Mouse (Mus musculus): ENCODE measurements around the gene Zfp688. TPM values are rescaled to one million over a fixed set of nuclear protein-coding genes. Genes with fewer than 3 reads are reported as not detected.
"Not testable (repeated sequence)": the region's sequence is repeated elsewhere in the genome, so short reads cannot be mapped to it uniquely, and the experiment has no call there.

Zfp688 gene
- total RNA-seq (2021): 10 to 100 TPM; 12.4 to 14.9 TPM

DNA sequence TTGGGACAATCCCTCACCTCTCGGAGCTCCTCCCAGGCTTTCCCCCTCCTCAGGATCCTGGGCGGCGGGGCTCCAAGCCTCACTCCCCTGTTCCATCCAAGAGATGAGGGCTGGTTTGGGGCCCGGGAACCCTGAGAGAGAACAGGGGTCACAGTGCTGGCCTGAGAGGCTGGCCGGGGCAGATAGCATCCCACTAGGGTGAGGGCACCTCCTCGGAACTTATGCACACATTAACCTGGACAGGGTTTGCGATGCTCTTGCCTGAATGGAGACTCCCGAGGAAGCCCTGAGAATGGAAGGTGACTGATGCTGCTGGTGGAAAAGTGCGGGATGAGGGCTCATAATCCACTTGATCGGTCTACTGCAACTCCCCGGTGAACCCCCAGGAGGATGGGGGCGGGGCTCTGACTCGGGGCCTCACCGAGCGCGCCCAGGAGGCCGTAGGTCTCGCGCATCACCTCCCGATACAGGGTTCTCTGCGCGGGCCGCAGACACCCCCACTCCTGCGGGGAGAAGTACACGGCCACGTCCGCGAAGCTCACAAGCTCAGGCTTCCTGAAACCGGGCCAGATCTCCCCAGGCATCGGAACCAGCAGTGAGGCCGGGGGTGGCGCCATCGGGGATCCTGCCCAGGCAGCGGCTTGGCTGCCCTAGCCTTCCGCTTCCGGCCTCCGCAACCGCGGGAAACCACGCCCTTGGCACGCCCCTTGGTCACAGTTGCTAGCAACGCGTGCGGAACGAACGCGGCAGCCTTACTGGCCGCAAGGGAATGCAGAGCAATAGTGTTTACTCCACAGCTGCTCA, at the start of gene Zfp688:
TSS of gene Zfp688 (minus strand) at position 681 of the 804 bp plus-strand sequence.
- peak; percentile 88 to 90 for DNase-seq (ENCODE audit: extremely low spot score in 1 of 2, low spot score in 1 of 2)

DNA sequence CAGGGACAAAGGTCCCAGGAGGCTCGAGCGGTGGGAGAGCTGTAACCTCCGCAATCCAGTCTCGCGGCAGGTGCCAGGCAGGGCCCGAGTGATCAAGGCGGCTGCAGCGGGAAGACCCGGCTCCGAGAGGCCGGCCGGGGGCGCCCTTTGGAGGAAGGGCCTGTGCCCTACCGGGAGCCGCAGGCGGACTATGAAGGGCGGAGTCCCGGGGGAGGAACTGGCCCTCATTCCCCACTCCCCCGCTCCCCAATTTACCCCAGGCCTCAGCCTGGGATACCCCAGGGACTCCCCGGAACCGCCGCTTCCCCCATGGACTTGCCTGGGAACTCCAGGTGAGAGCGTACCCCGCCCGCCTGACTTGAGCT, 49.8 kb upstream of the Zfp688 start:
- DNase-seq (ENCODE audit: extremely low spot score in 1 of 2, low spot score in 1 of 2): peak in 1 of 2 experiments; percentile 45

DNA sequence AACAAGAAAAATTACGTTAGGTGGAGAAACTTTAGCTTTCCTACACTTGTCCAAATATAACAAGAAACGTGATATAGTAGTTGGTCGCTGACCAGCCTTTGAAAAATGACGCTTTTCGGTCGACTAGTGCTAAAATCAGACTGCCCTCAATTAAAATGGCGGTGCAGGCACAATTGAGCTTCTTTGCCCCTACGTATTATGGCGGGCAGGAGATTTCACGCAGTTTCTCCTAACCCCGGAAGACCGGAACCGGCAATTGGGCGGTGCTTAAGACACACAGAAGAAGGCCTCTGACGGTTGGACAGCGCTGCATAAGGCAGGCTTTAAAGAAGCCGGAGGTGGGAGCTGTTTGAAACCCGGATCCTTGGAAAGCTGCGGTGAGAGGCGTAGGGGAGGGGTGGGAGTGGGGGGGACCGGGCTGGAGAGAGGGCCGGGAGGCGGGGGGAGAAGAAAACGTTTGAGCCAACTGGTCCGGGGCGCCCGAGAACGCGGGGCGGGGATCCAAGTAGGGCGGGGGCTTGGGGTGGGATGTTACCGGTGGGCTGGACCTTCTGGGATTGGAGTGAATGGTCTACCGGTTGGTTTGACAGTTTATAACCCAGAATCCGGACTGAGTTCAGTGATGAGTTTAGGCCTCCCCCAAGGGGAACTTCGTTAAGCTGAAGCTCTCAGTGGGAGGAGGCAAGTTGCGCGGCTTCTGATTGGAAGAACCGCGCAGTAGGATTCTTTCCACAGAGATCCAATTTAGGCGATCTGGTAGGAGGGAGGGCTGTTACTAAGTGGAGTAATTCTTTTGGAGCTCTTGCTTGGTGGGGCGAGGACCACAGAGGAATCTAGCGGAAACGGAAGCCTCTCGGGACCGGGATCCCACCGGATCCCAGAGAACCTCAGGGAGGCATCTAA, 49.1 kb upstream of the Zfp688 start:
- DNase-seq (ENCODE audit: extremely low spot score in 1 of 2, low spot score in 1 of 2): peak; percentile 68 to 69

DNA sequence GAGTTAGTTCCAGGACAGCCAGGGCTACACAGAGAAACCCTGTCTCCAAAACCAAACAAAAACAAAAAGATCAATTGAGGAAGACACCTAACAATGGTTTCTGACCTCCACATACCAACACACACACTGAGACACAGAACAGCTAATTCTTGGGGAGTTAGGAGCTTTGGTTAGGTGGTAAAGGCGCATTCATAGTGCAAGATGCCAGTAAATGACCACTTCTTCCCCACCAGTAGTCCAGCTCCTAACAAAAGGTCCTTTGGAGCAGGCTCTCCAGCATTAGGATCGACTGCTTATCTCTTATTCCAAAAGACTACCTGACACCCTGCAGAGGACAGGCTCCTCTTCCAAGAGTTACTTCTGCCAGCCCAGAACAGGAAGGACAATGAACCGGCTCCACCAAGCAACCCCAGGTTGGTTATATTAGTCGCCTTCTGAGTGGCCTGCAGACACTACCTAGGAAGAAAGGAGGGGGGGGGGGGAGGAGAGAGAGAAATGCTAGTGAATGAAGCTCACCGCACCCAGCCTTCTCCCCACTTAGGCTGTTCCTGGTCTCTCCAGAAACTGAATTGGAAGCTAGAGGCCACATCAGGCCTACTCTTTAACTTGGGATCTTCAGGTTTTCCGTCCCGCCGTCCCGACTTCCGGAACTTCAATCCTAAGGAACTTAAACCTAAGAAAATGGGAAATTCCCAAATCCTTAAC, 48.3 kb upstream of the Zfp688 start:
- DNase-seq (ENCODE audit: extremely low spot score in 1 of 2, low spot score in 1 of 2): no peak

DNA sequence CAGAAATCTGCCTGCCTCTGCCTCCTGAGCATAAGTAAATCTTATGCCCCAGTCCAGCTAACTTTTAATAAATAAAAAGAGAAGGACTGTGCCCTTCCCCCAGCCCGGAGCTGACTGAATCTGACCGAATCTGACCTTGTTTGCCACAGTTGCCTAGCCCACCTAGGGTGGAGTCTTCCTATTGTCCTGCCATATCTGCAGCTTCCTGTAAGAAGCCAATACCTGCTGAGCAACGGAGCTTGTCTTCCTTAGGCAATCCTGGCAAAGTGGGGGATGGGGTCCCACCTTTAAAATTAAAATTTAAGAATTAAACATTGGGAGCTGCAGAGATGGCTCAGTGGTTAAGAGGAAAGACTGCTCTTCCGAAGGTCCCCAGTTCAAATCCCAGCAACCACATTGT, 44.7 kb upstream of the Zfp688 start:
- DNase-seq (ENCODE audit: extremely low spot score in 1 of 2, low spot score in 1 of 2): no peak

DNA sequence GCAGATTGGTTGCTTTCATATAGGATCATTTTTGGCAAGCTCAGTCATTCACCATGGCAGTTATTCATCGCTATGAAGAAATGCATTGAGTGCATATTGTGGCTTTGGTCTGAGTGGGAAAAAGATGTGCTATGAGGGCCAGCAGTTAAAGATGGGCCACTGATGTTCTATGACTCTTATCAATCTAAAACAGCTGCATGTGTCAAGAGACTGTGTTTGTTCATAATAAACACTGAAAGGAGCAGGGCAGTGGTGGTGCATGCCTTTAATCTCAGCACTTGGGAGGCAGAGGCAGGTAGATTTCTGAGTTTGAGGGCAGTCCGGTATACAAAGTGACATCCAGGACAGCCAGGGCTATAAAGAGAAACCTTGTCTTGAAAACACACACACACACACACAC, 43.8 kb upstream of the Zfp688 start:
- DNase-seq (ENCODE audit: extremely low spot score in 1 of 2, low spot score in 1 of 2): not testable (repeated sequence)

DNA sequence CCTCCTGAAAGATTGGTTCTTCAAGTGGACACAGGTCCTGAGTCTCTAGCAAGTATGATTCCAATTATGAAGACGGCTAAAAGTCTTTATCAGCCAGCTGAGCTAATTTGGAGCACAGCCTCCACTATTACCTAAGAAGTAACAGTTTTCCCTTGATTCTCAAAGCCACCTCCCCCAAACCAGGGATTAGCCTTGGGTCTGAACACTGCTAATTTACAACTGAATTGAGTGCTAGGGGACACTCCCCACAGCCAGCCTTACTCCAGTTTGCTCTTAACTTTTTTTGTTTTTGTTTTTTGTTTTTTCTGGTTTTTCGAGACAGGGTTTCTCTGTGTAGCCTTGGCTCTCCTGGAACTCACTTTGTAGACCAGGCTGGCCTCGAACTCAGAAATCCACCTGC, 43.3 kb upstream of the Zfp688 start:
- DNase-seq (ENCODE audit: extremely low spot score in 1 of 2, low spot score in 1 of 2): no peak

DNA sequence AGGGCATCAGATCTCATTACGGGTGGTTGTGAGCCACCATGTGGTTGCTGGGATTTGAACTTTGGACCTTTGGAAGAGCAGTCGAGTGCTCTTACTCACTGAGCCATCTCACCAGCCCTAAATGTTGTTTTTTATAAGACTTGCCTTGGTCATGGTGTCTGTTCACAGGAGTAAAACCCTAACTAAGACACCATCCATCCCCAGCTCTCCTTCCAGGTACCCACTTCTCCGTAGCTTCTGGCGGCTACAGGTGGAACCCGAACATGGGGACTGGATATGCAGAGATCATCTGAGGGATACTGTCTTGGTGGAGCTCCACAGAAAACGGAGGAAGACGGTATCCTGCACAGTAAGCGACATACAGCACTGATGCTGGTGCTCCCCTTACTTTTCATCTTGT, 37.4 kb upstream of the Zfp688 start, which contains the start of gene Prr14:
TSS of gene Prr14 (plus strand) at position 301 of the 400 bp plus-strand sequence.
- not testable (repeated sequence) for DNase-seq (ENCODE audit: extremely low spot score in 1 of 2, low spot score in 1 of 2)

DNA sequence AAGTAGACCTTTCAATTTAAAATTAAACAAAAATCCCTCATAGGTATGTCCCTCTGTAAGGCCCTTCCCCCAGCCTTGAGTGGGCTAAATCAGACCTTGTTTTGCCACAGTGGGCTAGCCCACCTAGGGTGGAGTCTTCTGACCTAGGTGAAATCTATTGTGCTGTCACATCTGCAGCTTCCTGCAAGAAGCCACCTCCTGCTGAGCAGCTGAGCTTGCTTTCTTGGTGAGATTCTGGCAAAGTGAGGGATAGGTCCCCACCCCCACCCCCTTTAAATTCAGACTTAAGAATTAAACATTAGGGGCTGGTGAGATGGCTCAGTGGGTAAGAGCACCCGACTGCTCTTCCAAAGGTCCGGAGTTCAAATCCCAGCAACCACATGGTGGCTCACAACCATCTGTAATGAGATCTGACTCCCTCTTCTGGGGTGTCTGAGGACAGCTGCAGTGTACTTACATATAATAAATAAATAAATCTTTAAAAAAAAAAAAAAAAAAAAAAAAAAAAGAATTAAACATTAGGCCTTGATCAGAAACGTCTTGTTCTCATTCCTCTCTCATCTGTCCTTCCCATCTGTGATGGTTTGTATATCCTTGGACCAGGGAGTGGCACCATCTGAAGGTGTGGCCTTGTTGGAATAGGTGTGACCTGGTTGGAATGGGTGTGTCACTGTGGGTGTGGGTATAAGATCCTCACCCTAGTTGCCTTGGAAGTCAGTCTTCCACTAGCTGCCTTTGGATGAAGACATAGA, 36.7 kb upstream of the Zfp688 start:
- not testable (repeated sequence) for DNase-seq (ENCODE audit: extremely low spot score in 1 of 2, low spot score in 1 of 2)

DNA sequence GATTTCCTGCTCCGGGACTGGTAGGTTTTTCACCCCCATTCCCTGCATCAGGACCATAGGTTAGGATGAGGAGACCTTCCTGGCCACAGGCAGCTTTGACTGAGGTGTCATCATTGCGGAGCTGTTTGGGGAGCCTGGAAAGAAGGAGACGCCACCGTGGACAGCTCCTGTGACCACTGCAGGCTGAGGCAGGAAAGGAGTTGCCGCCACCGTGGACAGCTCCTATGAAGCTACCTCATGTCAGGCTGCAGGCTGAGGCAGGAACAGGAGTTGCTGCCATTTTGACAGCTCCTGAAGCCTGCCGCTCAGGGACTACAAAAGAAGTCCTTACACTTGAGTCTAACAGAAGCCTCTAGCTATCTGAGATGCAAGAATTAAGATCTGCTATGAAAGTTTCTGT, 33.0 kb upstream of the Zfp688 start:
- no peak for DNase-seq (ENCODE audit: extremely low spot score in 1 of 2, low spot score in 1 of 2)

DNA sequence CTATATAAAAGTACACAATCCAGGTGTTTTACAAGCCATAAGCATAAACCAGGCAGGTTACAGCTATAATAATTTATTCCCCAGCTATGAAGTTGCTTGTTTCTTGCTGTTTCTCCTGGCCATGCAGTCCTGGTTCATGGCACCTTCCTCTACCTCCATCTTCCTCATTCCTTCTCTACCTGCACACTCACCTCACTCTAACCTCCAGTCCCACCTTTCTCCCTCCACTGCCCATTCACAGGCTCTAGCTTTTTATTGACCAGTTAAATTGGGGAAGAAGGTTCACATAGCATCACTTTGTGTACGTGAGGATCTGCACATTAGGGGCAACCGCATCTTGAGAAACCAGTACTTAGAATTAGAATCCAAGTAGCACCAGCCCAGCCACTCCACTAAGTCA, 31.2 kb upstream of the Zfp688 start:
- no peak for DNase-seq (ENCODE audit: extremely low spot score in 1 of 2, low spot score in 1 of 2)

DNA sequence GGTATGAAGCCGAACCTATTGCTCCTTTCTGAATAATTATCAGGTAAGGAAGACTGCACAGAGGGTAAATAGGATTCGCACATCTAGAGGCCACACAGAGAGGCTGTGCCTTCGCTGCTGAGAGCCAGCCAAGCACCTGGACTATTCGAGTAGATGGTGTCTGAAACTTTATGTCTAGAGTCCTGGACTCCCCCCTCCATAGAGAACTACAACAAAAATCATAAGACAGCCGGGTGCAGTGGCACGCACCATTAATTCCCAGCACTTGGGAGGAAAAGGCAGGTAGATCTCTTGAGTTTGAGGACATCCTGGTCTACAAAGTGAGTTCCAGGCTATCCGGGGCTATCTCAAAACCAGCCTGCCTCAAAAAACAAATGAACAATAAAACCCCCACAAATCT, 28.1 kb upstream of the Zfp688 start:
- no peak for DNase-seq (ENCODE audit: extremely low spot score in 1 of 2, low spot score in 1 of 2)

DNA sequence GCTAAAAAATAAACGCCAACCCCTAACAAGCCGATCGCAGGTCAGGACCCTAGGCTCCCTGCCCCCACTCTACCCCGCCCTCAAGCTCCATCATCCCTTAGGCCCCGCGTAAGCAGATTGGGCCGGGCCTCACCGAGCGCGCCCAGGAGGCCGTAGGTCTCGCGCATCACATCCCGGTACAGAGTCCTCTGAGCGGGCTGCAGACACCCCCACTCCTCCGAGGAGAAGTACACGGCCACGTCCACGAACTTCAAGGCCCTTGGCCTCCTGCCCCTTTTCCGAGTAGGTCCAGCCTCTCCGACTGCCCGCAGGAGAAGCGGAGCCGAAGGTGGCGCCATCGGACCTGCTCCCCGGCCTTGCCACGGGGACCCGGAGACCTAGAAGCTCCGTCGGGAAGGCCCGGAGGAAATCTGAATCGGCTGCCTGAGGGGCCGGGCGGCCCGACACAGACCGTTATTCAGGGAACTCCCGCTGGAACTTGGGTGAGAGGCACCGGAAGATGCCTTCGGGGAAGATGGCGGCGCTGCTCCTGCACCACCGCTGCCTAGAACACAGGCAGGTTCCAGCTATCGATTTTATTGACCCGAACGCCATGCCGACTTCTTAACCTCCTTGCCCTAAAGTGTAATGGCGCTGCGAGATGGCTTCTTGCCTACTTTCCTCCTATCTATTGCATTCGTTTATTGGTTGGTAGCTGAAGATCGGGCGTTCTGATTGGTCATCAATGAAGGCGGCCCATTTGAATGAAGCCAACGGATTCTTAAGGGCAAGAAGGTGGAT, 26.8 kb upstream of the Zfp688 start, which contains the start of gene Zfp689:
TSS of gene Zfp689 (minus strand) at position 638 of the 780 bp plus-strand sequence.
- DNase-seq (ENCODE audit: extremely low spot score in 1 of 2, low spot score in 1 of 2): peak; percentile 73 to 84

DNA sequence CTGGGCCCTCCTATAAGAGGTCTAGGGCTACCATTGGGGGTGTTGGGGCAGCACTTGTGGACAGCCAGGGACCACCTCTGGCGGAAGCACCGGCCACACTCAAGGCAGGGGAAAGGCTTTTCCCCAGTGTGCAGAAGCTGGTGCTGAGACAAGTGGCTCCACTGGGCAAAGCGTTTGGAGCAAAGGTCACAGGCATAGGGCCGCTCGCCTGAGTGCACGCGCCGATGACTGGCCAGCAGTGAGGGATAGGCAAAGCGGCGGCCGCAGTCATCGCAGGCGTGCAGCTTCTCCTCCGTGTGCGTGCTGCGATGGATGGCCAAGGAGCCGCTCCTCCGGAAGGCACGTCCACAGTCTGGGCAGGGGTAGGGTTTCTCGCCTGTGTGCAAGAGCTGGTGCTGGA, 22.1 kb upstream of the Zfp688 start:
- no peak for DNase-seq (ENCODE audit: extremely low spot score in 1 of 2, low spot score in 1 of 2)

DNA sequence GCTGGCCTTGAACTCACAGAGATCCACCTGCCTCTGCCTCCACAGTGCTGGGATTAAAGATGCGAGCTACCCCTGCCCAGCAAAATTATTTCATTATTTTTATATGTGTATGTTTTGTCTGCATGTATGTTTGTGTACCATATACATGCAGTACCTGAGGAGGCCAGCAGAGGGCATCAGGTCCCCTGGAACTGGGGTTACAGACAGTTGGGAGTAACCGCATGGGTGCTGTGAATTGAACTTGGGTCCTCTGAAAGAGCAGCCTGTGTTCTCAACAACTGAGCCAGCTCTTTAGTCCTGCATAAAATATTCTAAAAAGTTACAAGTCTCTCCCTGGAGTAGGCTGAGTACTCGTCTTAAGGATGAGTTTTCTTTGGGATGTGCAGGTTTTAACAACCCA, 15.9 kb upstream of the Zfp688 start:
- no peak for DNase-seq (ENCODE audit: extremely low spot score in 1 of 2, low spot score in 1 of 2)

DNA sequence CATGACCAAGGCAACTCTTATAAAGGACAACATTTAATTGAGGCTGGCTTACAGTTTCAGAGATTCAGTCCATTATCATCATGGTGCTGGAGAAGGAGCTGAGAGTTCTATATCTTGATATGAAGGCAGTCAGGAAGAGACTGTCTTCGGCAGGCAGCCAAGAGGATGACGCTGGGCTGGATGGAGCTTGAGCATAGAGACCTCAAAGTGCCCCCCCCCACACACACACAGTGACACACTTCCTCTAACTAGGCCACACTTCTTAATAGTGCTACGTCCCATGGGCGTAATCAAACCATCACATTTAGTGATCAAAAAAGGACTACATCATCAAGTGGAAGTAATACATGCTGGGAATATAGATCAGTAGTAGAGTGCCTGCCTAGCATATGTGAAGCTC, 13.3 kb upstream of the Zfp688 start:
- DNase-seq (ENCODE audit: extremely low spot score in 1 of 2, low spot score in 1 of 2): no peak

DNA sequence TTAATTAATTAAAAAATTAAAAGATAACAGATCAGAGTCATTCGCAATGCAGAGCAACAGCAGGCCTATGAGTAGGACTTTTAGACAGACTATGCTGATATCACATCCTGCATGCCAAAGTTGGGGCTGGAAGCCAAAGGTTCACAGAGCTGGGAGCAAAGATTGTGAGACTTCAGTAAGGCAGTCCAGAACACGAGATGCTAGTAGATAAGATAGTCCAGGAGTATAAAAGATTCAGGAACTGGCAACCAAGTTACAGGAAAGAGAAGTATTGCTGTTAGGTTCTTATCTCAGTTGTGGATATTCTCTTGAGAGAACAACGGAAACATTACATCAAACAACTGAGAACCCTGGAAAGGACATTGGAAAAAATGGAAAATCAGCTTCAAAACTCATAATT, 4.5 kb upstream of the Zfp688 start:
- no peak for DNase-seq (ENCODE audit: extremely low spot score in 1 of 2, low spot score in 1 of 2)

DNA sequence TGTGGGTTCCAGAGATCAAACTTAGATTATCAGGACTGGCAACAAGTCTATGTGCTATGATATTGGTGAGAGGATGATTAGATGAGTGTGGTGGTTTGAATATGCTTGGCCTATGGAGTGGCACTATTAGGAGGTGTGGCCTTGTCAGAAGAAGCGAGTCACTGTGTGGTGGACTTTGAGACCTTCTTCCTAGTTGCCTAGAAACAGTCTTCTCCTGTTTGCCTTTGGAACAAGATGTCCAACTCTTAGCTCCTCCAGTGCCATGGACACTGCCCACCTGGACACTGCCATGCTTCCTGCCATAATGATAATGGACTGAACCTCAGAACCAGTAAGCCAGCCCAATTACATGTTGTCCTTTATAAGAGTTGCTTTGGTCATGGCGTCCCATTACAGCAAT, 4.0 kb upstream of the Zfp688 start:
- no peak for DNase-seq (ENCODE audit: extremely low spot score in 1 of 2, low spot score in 1 of 2)

DNA sequence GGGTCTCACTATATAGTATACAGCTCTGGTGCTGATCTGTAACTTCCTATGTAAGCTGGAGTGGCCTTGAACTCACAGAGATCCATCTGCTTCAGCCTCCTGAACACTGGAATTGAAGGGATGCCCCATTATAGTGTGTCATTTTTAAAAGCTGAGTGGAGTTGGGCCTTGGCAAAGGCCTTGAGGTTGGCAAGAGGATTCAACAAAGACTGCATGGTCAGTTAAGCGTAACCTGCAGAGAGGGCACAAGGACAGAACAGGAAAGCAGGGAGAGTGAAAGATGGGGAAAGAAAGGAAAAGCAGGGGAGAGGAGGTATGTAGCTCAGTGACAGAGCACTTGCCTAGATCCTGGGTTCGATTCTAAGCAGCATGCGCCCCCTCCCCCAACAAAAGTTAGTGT, 3.4 kb upstream of the Zfp688 start:
- no peak for DNase-seq (ENCODE audit: extremely low spot score in 1 of 2, low spot score in 1 of 2)

Data from layer of hippocampus, postnatal 25 days (tissue).